Mouse (Mus musculus): ENCODE measurements at regions not wholly inside any gene's neighbourhood (a gene's known extent, or its start where the extent isn't known, plus 50 kb on each side); places are given as distances from the start of the nearest gene placed in this dataset.
"Not testable (repeated sequence)": the region's sequence is repeated elsewhere in the genome, so short reads cannot be mapped to it uniquely, and the experiment has no call there.

GRCm38 (mm10) chr13:12864263-12864662 is 64.4 kb upstream of the Prl2c3 start:
- no peak overlapping the region for H3K9ac ChIP-seq (replicated peaks; ENCODE audit: low read depth, low read length)
- ATAC-seq (ENCODE audit: insufficient read depth, low read depth) (peak; percentile 39; the same call in 1 of the 2 replicates), DNase-seq (ENCODE audit: low spot score) (no peak)
- no peaks in the 10 kb centered on the region for H3K36me3 ChIP-seq (replicated peaks; ENCODE audit: control insufficient read depth, insufficient read depth, low read length)
- H3K27ac ChIP-seq (ENCODE audit: low read depth), result no peak overlapping the region
- no peaks in the 10 kb centered on the region for H3K27me3 ChIP-seq (ENCODE audit: control insufficient read depth, insufficient read depth, low read length)
- no peak for TF ChIP-seq EP300 (IDR thresholded peaks at IDR 0.05; ENCODE audit: low read depth)
- no peak for TF ChIP-seq CTCF (IDR thresholded peaks at IDR 0.05; ENCODE audit: low read depth)
- H3K4me1 ChIP-seq (ENCODE audit: control insufficient read depth, insufficient read depth), result no peaks in the 10 kb centered on the region
- H3K4me2 ChIP-seq (ENCODE audit: low read depth, low read length), result no peak overlapping the region
- 0 out of 2 replicates have a peak, but pooled peaks cover 12% of the 10 kb centered on the region for H3K9me3 ChIP-seq (replicated peaks; ENCODE audit: control insufficient read depth, low read length)
- H3K4me3 ChIP-seq (ENCODE audit: low read depth, low read length), result no peak overlapping the region

GRCm38 (mm10) chr13:12863542-12863941 is 63.7 kb upstream of the Prl2c3 start:
- not testable (repeated sequence) for H3K4me3 ChIP-seq (ENCODE audit: low read depth, low read length); H3K9ac ChIP-seq (replicated peaks; ENCODE audit: low read depth, low read length); H3K27me3 ChIP-seq (ENCODE audit: control insufficient read depth, insufficient read depth, low read length); ATAC-seq (ENCODE audit: insufficient read depth, low read depth); DNase-seq (ENCODE audit: low spot score); H3K4me2 ChIP-seq (ENCODE audit: low read depth, low read length); H3K4me1 ChIP-seq (ENCODE audit: control insufficient read depth, insufficient read depth); H3K27ac ChIP-seq (ENCODE audit: low read depth); H3K36me3 ChIP-seq (replicated peaks; ENCODE audit: control insufficient read depth, insufficient read depth, low read length)
- peaks cover 16% of the 10 kb centered on the region; the same call in 1 of the 2 replicates for H3K9me3 ChIP-seq (replicated peaks; ENCODE audit: control insufficient read depth, low read length)
- WGBS, result 84% methylated on average over 7 of the region's 7 CpGs

GRCm38 (mm10) chr13:12860954-12861353 is 61.1 kb upstream of the Prl2c3 start:
- not testable (repeated sequence) for H3K4me1 ChIP-seq (ENCODE audit: control insufficient read depth, insufficient read depth); H3K27ac ChIP-seq (ENCODE audit: low read depth); H3K9ac ChIP-seq (replicated peaks; ENCODE audit: low read depth, low read length); ATAC-seq (ENCODE audit: insufficient read depth, low read depth); DNase-seq (ENCODE audit: low spot score); H3K4me3 ChIP-seq (ENCODE audit: low read depth, low read length); H3K27me3 ChIP-seq (ENCODE audit: control insufficient read depth, insufficient read depth, low read length); H3K4me2 ChIP-seq (ENCODE audit: low read depth, low read length); H3K36me3 ChIP-seq (replicated peaks; ENCODE audit: control insufficient read depth, insufficient read depth, low read length)
- WGBS, result 88% methylated on average over 16 of the region's 17 CpGs
- H3K9me3 ChIP-seq (replicated peaks; ENCODE audit: control insufficient read depth, low read length), result peaks cover 25% of the 10 kb centered on the region

- DNase-seq (ENCODE audit: low spot score); H3K4me2 ChIP-seq (ENCODE audit: low read depth, low read length); H3K4me3 ChIP-seq (ENCODE audit: low read depth, low read length); H3K4me1 ChIP-seq (ENCODE audit: control insufficient read depth, insufficient read depth); ATAC-seq (ENCODE audit: insufficient read depth, low read depth); H3K27ac ChIP-seq (ENCODE audit: low read depth); H3K9ac ChIP-seq (replicated peaks; ENCODE audit: low read depth, low read length); H3K36me3 ChIP-seq (replicated peaks; ENCODE audit: control insufficient read depth, insufficient read depth, low read length); H3K27me3 ChIP-seq (ENCODE audit: control insufficient read depth, insufficient read depth, low read length): not testable (repeated sequence)
- peaks cover 25% of the 10 kb centered on the region for H3K9me3 ChIP-seq (replicated peaks; ENCODE audit: control insufficient read depth, low read length)
- 86% methylated on average over 19 of the region's 19 CpGs for WGBS
These were observed 60.1 kb upstream of the Prl2c3 start for GRCm38 (mm10) chr13:12859930-12860329.

All from heart, postnatal 0 days (tissue).